Mouse (Mus musculus) midbrain, postnatal 0 days (tissue): ENCODE data around the gene Mmel1. TPM values are rescaled to one million over a fixed set of nuclear protein-coding genes. Genes with fewer than 3 reads are reported as not detected.

Source experiments
- ATAC-seq: fragments of 200-750 bp; cut with Nextera tagmentation; 2 replicates; pipeline ENCODE4 v1.8.0; 2017; ENCODE audit warnings: moderate number of reproducible peaks, mild to moderate bottlenecking, moderate TSS enrichment, moderate library complexity; ENCODE audit not compliant: low FRiP score
- DNase-seq: peaks from one replicate; pipeline ENCODE4 v3.0.0-alpha.2; 2015; ENCODE audit warnings: low spot score
- H3K27ac ChIP-seq: fragments of 300-500 bp; sonication (generic); 2 replicates; pipeline ENCODE4 v1.5.1; 2014; ENCODE audit warnings: low read depth, mild to moderate bottlenecking, low read length, mixed read lengths
- H3K27me3 ChIP-seq: fragments of 300-500 bp; sonication (generic); 2 replicates; pipeline ENCODE4 v1.6.1; 2014; ENCODE audit warnings: low read length, control low read depth, mixed read lengths; ENCODE audit not compliant: insufficient read depth
- H3K36me3 ChIP-seq: fragments of 300-500 bp; sonication (generic); 2 replicates; pipeline ENCODE4 v1.6.1; 2014; ENCODE audit warnings: low read length, control low read depth, mixed read lengths; ENCODE audit not compliant: insufficient read depth
- H3K4me1 ChIP-seq: fragments of 300-500 bp; sonication (generic); 2 replicates; pipeline ENCODE4 v1.6.1; 2014; ENCODE audit warnings: mild to moderate bottlenecking, control low read depth, antibody characterized with exemption, low read length, mixed read lengths; ENCODE audit not compliant: insufficient read depth
- H3K4me2 ChIP-seq: fragments of 300-500 bp; sonication (generic); 2 replicates; pipeline ENCODE4 v1.6.1; 2014; ENCODE audit warnings: low read depth, mild to moderate bottlenecking, low read length, mixed read lengths; ENCODE audit not compliant: poor library complexity, severe bottlenecking
- H3K4me3 ChIP-seq: fragments of 300-500 bp; sonication (generic); 2 replicates; pipeline ENCODE4 v1.5.1; 2014; ENCODE audit warnings: low read depth, mild to moderate bottlenecking, low read length, moderate library complexity
- H3K9ac ChIP-seq: fragments of 300-500 bp; sonication (generic); replicated peaks from 2 replicates; pipeline ENCODE4 v1.6.1; 2014; ENCODE audit warnings: mild to moderate bottlenecking, low read length, moderate library complexity, mixed read lengths; ENCODE audit not compliant: poor library complexity, severe bottlenecking
- H3K9me3 ChIP-seq: fragments of 300-500 bp; sonication (generic); 2 replicates; pipeline ENCODE4 v1.6.1; 2016; ENCODE audit warnings: low read length, control low read depth
- CTCF ChIP-seq: IDR thresholded peaks from 2 replicates; pipeline ENCODE4 v1.5.1; 2016; ENCODE audit warnings: antibody characterized with exemption, mild to moderate bottlenecking
- WGBS: fragments of 180-500 bp; shearing (Covaris S2); extraction: QIAGEN DNeasy Blood & Tissue Kit; methylation state at CpG from one replicate; pipeline ENCODE4 v1.1.7; 2014; 5-methylcytosine and 5-hydroxymethylcytosine counted together
- polyA plus RNA-seq: library from polyadenylated mRNA; unstranded; fragments of >200 nt; fragmentation: Nextera tagmentation; extraction: Ambion mirVana; gene quantifications from 2 replicates; pipeline ENCODE4 v1.2.1, GENCODE M21; 2015
- total RNA-seq: library from RNA; depleted of rRNA; stranded (reverse); fragments of >200 nt; gene quantifications from 2 replicates; pipeline ENCODE4 v1.2.3, GENCODE M21; 2014

Gene Mmel1
- total and polyA plus RNA-seq, 2 experiments from 2014 or later = 0.82 to 0.89 TPM

- H3K36me3 ChIP-seq = no peaks in the 10 kb centered on the region
- H3K27ac ChIP-seq = no peak overlapping the region
- no peak overlapping the region for H3K4me2 ChIP-seq
- ATAC-seq = no peak
- no peaks in the 10 kb centered on the region for H3K9me3 ChIP-seq
- no peaks in the 10 kb centered on the region for H3K4me1 ChIP-seq
- H3K9ac ChIP-seq = no peak overlapping the region
- H3K27me3 ChIP-seq = no peaks in the 10 kb centered on the region
- WGBS = 87% methylated on average over 5 of the region's 5 CpGs
- TF ChIP-seq CTCF = no peak
- no peak overlapping the region for H3K4me3 ChIP-seq
- DNase-seq = no peak
Observed at GRCm38 (mm10) chr4:154908490-154908889, 39.1 kb downstream of the Mmel1 start.

- no peak overlapping the region for H3K4me3 ChIP-seq
- no peaks in the 10 kb centered on the region for H3K4me1 ChIP-seq
- no peak for TF ChIP-seq CTCF
- no peak overlapping the region for H3K9ac ChIP-seq
- WGBS = 13% methylated on average over 15 of the region's 15 CpGs
- ATAC-seq (no peak), DNase-seq (no peak)
- no peaks in the 10 kb centered on the region for H3K36me3 ChIP-seq
- no peaks in the 10 kb centered on the region for H3K27me3 ChIP-seq
- H3K4me2 ChIP-seq = no peak overlapping the region
- H3K9me3 ChIP-seq = no peaks in the 10 kb centered on the region
- no peak overlapping the region for H3K27ac ChIP-seq
Observed at GRCm38 (mm10) chr4:154910606-154911522, 41.5 kb downstream of the Mmel1 start.

- TF ChIP-seq CTCF = no peak
- 60% methylated on average over 2 of the region's 2 CpGs for WGBS
- H3K9me3 ChIP-seq = no peaks in the 10 kb centered on the region
- no peak for ATAC-seq
- H3K4me3 ChIP-seq = no peak overlapping the region
- no peaks in the 10 kb centered on the region for H3K4me1 ChIP-seq
- H3K27me3 ChIP-seq = no peaks in the 10 kb centered on the region
- no peak for DNase-seq
- H3K27ac ChIP-seq = no peak overlapping the region
- H3K36me3 ChIP-seq = no peaks in the 10 kb centered on the region
- no peak overlapping the region for H3K9ac ChIP-seq
- no peak overlapping the region for H3K4me2 ChIP-seq
Observed at GRCm38 (mm10) chr4:154911644-154912043, 42.3 kb downstream of the Mmel1 start.

GRCm38 (mm10) chr4:154913845-154914244, 44.5 kb downstream of the Mmel1 start:
- Histone ChIP-seq H3K36me3 (no peaks in the 10 kb centered on the region), H3K27me3 (no peaks in the 10 kb centered on the region), H3K9me3 (no peaks in the 10 kb centered on the region), H3K9ac (no peak overlapping the region), H3K4me2 (no peak overlapping the region), H3K27ac (no peak overlapping the region), H3K4me3 (no peak overlapping the region), H3K4me1 (no peaks in the 10 kb centered on the region)
- WGBS = 96% methylated on average over 3 of the region's 3 CpGs
- TF ChIP-seq CTCF = no peak
- DNase-seq (no peak), ATAC-seq (no peak)

DNA sequence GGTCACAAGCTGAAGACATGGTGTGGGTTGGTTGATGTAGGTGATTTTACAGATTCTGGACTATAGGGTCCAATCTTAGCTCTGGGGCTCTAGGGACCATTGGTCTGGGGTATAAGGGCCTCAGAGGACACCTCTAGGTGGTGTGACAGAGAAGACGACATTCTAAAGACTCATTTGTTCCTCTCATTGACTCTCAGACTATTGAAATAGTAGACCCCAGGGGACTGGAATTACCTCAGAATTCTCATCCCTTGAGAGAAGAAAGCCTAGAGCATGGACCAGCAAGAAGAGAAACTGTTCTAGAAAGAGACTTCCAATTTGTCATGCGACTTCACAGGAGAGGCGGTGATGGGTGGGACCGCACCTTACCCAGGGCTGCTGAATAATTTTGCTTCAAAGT, 44.9 kb downstream of the Mmel1 start:
- H3K9ac ChIP-seq = no peak overlapping the region
- H3K4me3 ChIP-seq = no peak overlapping the region
- no peak overlapping the region for H3K27ac ChIP-seq
- ATAC-seq (no peak), DNase-seq (no peak)
- 96% methylated on average over 4 of the region's 4 CpGs for WGBS
- H3K27me3 ChIP-seq = no peaks in the 10 kb centered on the region
- H3K9me3 ChIP-seq = no peaks in the 10 kb centered on the region
- TF ChIP-seq CTCF = no peak
- H3K4me2 ChIP-seq = no peak overlapping the region
- no peaks in the 10 kb centered on the region for H3K36me3 ChIP-seq
- H3K4me1 ChIP-seq = no peaks in the 10 kb centered on the region

DNA sequence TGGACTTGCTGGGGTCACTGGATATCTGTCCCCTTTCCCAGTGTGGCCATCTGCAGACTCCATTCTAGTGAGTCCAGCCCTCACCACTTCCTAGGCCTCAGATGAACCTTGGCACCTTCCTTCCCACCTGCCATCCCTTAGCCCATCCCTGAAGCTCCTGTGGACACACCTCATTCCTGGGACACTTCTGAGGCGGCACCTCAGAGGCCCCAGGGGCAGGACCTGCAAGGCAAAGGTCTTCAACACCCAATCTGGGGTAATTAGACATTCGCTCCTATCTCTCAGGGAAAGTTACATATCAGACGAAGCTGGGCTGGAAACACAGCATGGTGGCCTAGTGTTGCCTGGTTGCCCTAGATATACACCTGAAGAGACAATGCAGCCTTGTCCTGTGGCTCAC, 45.3 kb downstream of the Mmel1 start:
- H3K9ac ChIP-seq = no peak overlapping the region
- H3K4me2 ChIP-seq = no peak overlapping the region
- no peaks in the 10 kb centered on the region for H3K4me1 ChIP-seq
- H3K4me3 ChIP-seq = no peak overlapping the region
- no peaks in the 10 kb centered on the region for H3K9me3 ChIP-seq
- no peak for DNase-seq
- ATAC-seq = no peak
- WGBS = 90% methylated on average over 3 of the region's 3 CpGs
- no peaks in the 10 kb centered on the region for H3K36me3 ChIP-seq
- H3K27ac ChIP-seq = no peak overlapping the region
- TF ChIP-seq CTCF = no peak
- H3K27me3 ChIP-seq = no peaks in the 10 kb centered on the region
